Mouse (Mus musculus): Measurements from ENCODE around the gene Usp21. TPM values are rescaled to one million over a fixed set of nuclear protein-coding genes. Genes with fewer than 3 reads are reported as not detected.

The Usp21 gene
- polyA plus RNA-seq, 1 experiment from 2014 or later = 91.1 TPM

DNA sequence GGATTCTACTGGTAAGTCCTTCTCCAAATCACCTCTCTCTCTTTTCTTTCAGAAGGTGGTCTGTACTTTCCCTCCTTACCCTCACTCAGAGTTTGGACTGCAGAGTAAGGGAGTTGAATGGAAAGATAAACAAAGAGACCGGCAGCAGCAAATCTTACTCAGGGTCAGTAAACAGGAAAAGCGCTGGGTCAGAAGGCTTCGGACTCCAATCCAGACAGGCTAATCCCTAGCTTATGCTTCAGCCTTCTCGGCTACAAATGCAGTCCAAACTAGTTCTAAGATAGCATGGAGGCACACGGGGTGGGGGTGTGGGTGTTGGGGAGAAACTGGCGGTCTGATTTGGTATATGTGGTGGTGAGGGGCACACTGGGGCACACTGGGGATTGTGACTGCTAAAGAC, 50.4 kb downstream of the Usp21 start:
- no peak overlapping the region for H3K27ac ChIP-seq (replicated peaks)
- 91% methylated on average over 6 of the region's 6 CpGs for WGBS
- H3K9me3 ChIP-seq (replicated peaks) = no peaks in the 10 kb centered on the region
- ATAC-seq (ENCODE audit: insufficient number of reproducible peaks, low FRiP score, low TSS enrichment, low read depth) = no peak
- no peaks in the 10 kb centered on the region for H3K4me1 ChIP-seq
- no peak overlapping the region for H3K9ac ChIP-seq
- no peak overlapping the region for H3K4me3 ChIP-seq (replicated peaks)
- no peaks in the 10 kb centered on the region for H3K27me3 ChIP-seq
- peaks cover 89% of the 10 kb centered on the region for H3K36me3 ChIP-seq
- H3K4me2 ChIP-seq (replicated peaks) = no peak overlapping the region

DNA sequence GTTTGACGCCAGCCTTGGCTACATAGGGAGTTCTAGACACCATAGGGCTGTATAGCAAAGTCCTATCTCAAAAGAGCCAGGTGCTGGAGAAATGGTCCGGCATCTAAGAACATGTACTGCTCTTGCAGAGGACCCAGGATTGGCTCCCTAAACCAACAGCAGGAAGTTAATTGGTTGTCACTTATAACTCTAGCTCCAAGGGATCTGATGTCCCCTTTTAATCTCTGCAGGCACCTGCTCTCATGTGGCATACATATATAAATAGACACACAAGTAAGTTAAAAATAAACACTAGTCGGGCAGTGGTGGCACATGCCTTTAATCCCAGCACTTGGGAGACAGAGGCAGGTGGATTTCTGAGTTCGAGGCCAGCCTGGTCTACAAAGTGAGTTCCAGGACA, 52.0 kb downstream of the Usp21 start:
- H3K27me3 ChIP-seq = no peaks in the 10 kb centered on the region
- no peak overlapping the region for H3K9ac ChIP-seq
- WGBS = 80% methylated on average over 4 of the region's 4 CpGs
- peaks cover under 1% of the 10 kb centered on the region; the same call in 1 of the 2 replicates for H3K4me1 ChIP-seq
- no peak overlapping the region for H3K4me3 ChIP-seq (replicated peaks)
- no peak overlapping the region for H3K4me2 ChIP-seq (replicated peaks)
- ATAC-seq (ENCODE audit: insufficient number of reproducible peaks, low FRiP score, low TSS enrichment, low read depth) = no peak
- H3K36me3 ChIP-seq = peaks cover 73% of the 10 kb centered on the region
- H3K9me3 ChIP-seq (replicated peaks) = no peaks in the 10 kb centered on the region
- no peak overlapping the region for H3K27ac ChIP-seq (replicated peaks)

DNA sequence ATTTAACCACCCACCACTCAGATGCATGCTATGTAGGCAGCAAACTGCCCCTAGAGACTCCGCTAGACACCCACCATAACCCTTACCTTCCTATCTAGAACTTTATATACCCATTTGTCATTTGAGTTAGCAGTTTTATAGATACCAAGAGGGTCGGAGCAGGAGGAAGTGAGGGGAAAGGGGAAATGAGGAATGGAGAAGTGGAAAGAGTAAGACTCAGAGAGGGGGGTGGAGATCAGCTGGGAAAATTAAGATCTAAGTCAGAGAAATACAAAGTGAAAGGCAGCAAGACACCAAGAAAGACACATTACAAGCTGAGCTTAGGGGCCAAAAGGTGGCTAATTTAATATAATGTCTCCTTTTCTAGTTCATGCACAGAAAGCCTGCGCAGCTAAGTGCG, 53.3 kb downstream of the Usp21 start:
- H3K9me3 ChIP-seq (replicated peaks) = no peaks in the 10 kb centered on the region
- ATAC-seq (ENCODE audit: insufficient number of reproducible peaks, low FRiP score, low TSS enrichment, low read depth) = no peak
- no peak overlapping the region for H3K9ac ChIP-seq
- 92% methylated on average over 4 of the region's 4 CpGs for WGBS
- no peak overlapping the region for H3K4me3 ChIP-seq (replicated peaks)
- no peak overlapping the region for H3K4me2 ChIP-seq (replicated peaks)
- H3K27me3 ChIP-seq = no peaks in the 10 kb centered on the region
- H3K36me3 ChIP-seq = peaks cover 61% of the 10 kb centered on the region
- H3K27ac ChIP-seq (replicated peaks) = no peak overlapping the region
- H3K4me1 ChIP-seq = peaks cover 10% of the 10 kb centered on the region; the same call in 1 of the 2 replicates

DNA sequence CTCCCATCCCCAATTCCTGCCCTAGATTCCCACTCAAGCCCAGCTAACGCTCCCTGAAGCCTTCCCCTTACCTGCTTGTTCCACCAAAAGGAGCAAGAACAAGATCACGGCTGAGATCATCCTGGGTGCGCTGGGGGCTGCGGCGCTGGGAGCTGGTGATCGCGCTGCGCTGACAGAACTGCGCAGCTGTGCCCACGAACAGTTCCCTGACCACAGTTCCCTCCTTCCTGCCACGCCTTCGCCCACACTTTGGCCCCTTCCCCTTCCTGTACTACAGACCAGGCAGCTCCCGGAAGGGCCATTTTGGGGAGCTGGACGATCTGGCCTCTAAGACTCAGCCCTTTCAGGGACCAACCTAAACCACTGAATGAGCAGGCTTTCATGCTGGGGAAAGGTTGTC, 53.7 kb downstream of the Usp21 start, which contains the start of gene Fcer1g:
Gene Fcer1g (minus strand): TSS at position 240 of the 400 bp plus-strand sequence.
- Histone ChIP-seq H3K4me2 (replicated peaks) (no peak within 1 kb of the TSS), H3K4me3 (replicated peaks) (no peak within 1 kb of the TSS), H3K9ac (no peak within 1 kb of the TSS), H3K27me3 (no peaks in the 10 kb centered on the region), H3K4me1 (peaks cover 10% of the 10 kb centered on the region; the same call in 1 of the 2 replicates), H3K9me3 (replicated peaks) (no peaks in the 10 kb centered on the region), H3K27ac (replicated peaks) (no peak within 1 kb of the TSS), H3K36me3 (peaks cover 58% of the 10 kb centered on the region)
- WGBS = 88% methylated on average over 14 of the region's 14 CpGs
- ATAC-seq (ENCODE audit: insufficient number of reproducible peaks, low FRiP score, low TSS enrichment, low read depth) = no peak

DNA sequence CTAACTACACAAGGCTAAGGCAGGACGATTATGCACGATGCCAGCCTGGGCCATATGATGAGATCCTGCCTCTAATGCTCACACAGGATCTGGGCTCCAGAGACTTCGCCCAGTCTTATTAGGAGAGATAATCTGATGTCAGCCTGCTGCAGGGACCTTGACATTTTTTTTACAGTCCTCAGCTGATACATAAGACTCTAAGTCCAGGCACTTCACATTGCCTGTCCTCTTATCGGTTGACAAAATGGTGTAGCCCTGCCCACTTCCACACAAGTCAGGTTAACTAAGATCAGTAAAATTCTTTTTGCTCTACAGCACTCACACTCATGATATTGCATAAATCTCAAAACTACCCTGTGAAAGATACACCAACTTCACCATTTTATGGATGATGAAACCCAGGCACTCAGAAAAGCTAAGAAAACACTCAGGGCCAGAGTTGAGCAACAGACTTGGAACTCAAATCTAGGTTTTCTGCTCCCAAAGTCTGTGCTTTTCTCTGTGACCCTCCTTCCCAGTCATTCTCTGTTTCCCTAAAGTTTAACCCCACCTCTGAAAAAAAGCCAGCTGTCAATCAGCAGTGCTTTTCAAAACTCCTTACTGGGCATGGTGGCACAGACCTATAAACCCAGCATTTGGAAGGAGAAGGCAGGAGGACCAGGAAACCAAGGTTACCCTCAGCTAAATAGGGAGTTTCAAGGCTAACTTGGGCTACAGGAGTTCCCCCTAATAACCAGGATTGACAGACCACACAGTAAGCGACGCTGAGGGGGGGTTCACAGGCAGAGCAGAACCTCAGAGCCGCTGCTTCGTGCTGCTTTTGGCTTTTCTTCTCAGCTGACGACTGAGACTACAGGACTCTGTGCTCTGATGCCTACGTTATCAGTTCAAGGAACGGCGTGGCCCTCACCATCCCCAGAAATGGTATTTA, 54.7 kb downstream of the Usp21 start:
- Histone ChIP-seq H3K9ac (no peak overlapping the region), H3K27me3 (no peaks in the 10 kb centered on the region), H3K4me3 (replicated peaks) (no peak overlapping the region), H3K9me3 (replicated peaks) (no peaks in the 10 kb centered on the region), H3K27ac (replicated peaks) (no peak overlapping the region), H3K4me1 (peaks cover 10% of the 10 kb centered on the region; the same call in 1 of the 2 replicates), H3K36me3 (peaks cover 47% of the 10 kb centered on the region), H3K4me2 (replicated peaks) (no peak overlapping the region)
- no peak for ATAC-seq (ENCODE audit: insufficient number of reproducible peaks, low FRiP score, low TSS enrichment, low read depth)
- 80% methylated on average over 12 of the region's 12 CpGs for WGBS

DNA sequence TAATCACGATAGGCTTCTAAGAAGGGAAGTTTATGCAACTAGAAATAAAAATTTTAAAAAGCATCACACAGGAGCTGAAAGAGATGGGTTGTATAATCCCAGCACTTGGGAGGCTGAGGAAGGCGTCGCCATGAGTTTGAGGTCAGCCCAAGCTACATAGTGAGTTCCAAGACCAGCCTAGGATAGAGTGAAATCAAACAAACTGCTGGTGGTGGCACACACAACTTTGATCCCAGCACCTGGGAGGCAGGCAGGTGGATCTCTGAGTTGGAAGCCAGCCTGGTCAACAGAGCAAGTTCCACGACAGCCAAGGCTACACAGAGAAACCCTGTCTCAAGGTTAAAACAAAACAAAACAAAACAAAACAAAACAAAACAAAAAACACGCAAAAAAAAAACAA, 55.4 kb downstream of the Usp21 start:
- Histone ChIP-seq H3K9me3 (replicated peaks) (no peaks in the 10 kb centered on the region), H3K4me3 (replicated peaks) (no peak overlapping the region)

More for the DNA sequence above, 55.4 kb downstream of the Usp21 start:
- Histone ChIP-seq H3K36me3 (peaks cover 40% of the 10 kb centered on the region), H3K9ac (no peak overlapping the region), H3K4me2 (replicated peaks) (no peak overlapping the region), H3K27me3 (no peaks in the 10 kb centered on the region), H3K27ac (replicated peaks) (no peak overlapping the region), H3K4me1 (peaks cover 10% of the 10 kb centered on the region; the same call in 1 of the 2 replicates)
- no peak for ATAC-seq (ENCODE audit: insufficient number of reproducible peaks, low FRiP score, low TSS enrichment, low read depth)
- 79% methylated on average over 5 of the region's 5 CpGs for WGBS

Other genes with a start within 250 kb of the Usp21 start
- gene Fcgr3, start 223.1 kb downstream of the Usp21 start, polyA plus RNA-seq (2015; fragmentation: Nextera tagmentation; extraction: Ambion mirVana) = 25.6 and 26.1 TPM in 2 replicates
- 14.2 and 28.6 TPM in 2 replicates for gene Cfap126, start 174.1 kb downstream of the Usp21 start, polyA plus RNA-seq (2015; fragmentation: Nextera tagmentation; extraction: Ambion mirVana)
- gene Sdhc, start 137.4 kb downstream of the Usp21 start, polyA plus RNA-seq (2015; fragmentation: Nextera tagmentation; extraction: Ambion mirVana) = 261 and 274 TPM in 2 replicates
- 6.8 and 8.5 TPM in 2 replicates for gene Mpz, start 137.3 kb downstream of the Usp21 start, polyA plus RNA-seq (2015; fragmentation: Nextera tagmentation; extraction: Ambion mirVana)
- gene Pcp4l1, start 91.7 kb downstream of the Usp21 start, polyA plus RNA-seq (2015; fragmentation: Nextera tagmentation; extraction: Ambion mirVana) = 35.8 and 38.1 TPM in 2 replicates
- 0.24 and 0.42 TPM in 2 replicates for gene Nr1i3, start 74.0 kb downstream of the Usp21 start, polyA plus RNA-seq (2015; fragmentation: Nextera tagmentation; extraction: Ambion mirVana)
- 29.5 and 30.0 TPM in 2 replicates for gene Tomm40l, start 65.5 kb downstream of the Usp21 start, polyA plus RNA-seq (2015; fragmentation: Nextera tagmentation; extraction: Ambion mirVana)
- 1.3 and 1.9 TPM in 2 replicates for gene Apoa2, start 62.9 kb downstream of the Usp21 start, polyA plus RNA-seq (2015; fragmentation: Nextera tagmentation; extraction: Ambion mirVana)
- gene Fcer1g, start 53.6 kb downstream of the Usp21 start, polyA plus RNA-seq (2015; fragmentation: Nextera tagmentation; extraction: Ambion mirVana) = 92.7 and 101 TPM in 2 replicates
- gene Adamts4, start 37.6 kb downstream of the Usp21 start, polyA plus RNA-seq (2015; fragmentation: Nextera tagmentation; extraction: Ambion mirVana) = 26.0 and 26.6 TPM in 2 replicates
- 217 and 248 TPM in 2 replicates for gene Ndufs2, start 36.6 kb downstream of the Usp21 start, polyA plus RNA-seq (2015; fragmentation: Nextera tagmentation; extraction: Ambion mirVana)
- 75.5 and 86.7 TPM in 2 replicates for gene B4galt3, start 17.7 kb downstream of the Usp21 start, polyA plus RNA-seq (2015; fragmentation: Nextera tagmentation; extraction: Ambion mirVana)
- gene Ppox, start 6.8 kb downstream of the Usp21 start, polyA plus RNA-seq (2015; fragmentation: Nextera tagmentation; extraction: Ambion mirVana) = 56.9 and 58.2 TPM in 2 replicates
- gene Ufc1, start 7.0 kb upstream of the Usp21 start, polyA plus RNA-seq (2015; fragmentation: Nextera tagmentation; extraction: Ambion mirVana) = 107 and 112 TPM in 2 replicates
- 53.2 and 55.1 TPM in 2 replicates for gene Dedd, start 41.2 kb upstream of the Usp21 start, polyA plus RNA-seq (2015; fragmentation: Nextera tagmentation; extraction: Ambion mirVana)
- 41.7 and 44.7 TPM in 2 replicates for gene Nit1, start 57.7 kb upstream of the Usp21 start, polyA plus RNA-seq (2015; fragmentation: Nextera tagmentation; extraction: Ambion mirVana)
- gene Pfdn2, start 57.7 kb upstream of the Usp21 start, polyA plus RNA-seq (2015; fragmentation: Nextera tagmentation; extraction: Ambion mirVana) = 95.9 and 105 TPM in 2 replicates
- 4.5 and 9.1 TPM in 2 replicates for gene Klhdc9, start 72.8 kb upstream of the Usp21 start, polyA plus RNA-seq (2015; fragmentation: Nextera tagmentation; extraction: Ambion mirVana)
- 39.0 and 43.7 TPM in 2 replicates for gene Nectin4, start 82.1 kb upstream of the Usp21 start, polyA plus RNA-seq (2015; fragmentation: Nextera tagmentation; extraction: Ambion mirVana)
- gene Arhgap30, start 101.0 kb upstream of the Usp21 start, polyA plus RNA-seq (2015; fragmentation: Nextera tagmentation; extraction: Ambion mirVana) = 2.6 and 3.1 TPM in 2 replicates
- gene Usf1, start 123.3 kb upstream of the Usp21 start, polyA plus RNA-seq (2015; fragmentation: Nextera tagmentation; extraction: Ambion mirVana) = 74.6 and 85.2 TPM in 2 replicates
- gene Tstd1, start 130.9 kb upstream of the Usp21 start, polyA plus RNA-seq (2015; fragmentation: Nextera tagmentation; extraction: Ambion mirVana) = 8.1 and 11.8 TPM in 2 replicates
- gene F11r, start 149.5 kb upstream of the Usp21 start, polyA plus RNA-seq (2015; fragmentation: Nextera tagmentation; extraction: Ambion mirVana) = 66.5 and 73.3 TPM in 2 replicates
- gene Alyref2, start 215.5 kb upstream of the Usp21 start, polyA plus RNA-seq (2015; fragmentation: Nextera tagmentation; extraction: Ambion mirVana) = 16.7 and 16.8 TPM in 2 replicates
- gene Itln1, start 247.3 kb upstream of the Usp21 start, polyA plus RNA-seq (2015; fragmentation: Nextera tagmentation; extraction: Ambion mirVana) = 0.44 and 0.60 TPM in 2 replicates

Measured in embryonic facial prominence, embryonic 15.5 days (tissue).